Mouse (Mus musculus) neural tube, embryonic 11.5 days (tissue): ENCODE measurements around the gene Kidins220. TPM values are rescaled to one million over a fixed set of nuclear protein-coding genes. Genes with fewer than 3 reads are reported as not detected.
A peak's percentile ranks its signal among the peaks of the same experiment; 100 is the strongest.

Experiments used
- ATAC-seq: fragments of 200-750 bp; cut with Nextera tagmentation; 2 replicates; pipeline ENCODE4 v1.8.0; 2017; ENCODE audit warnings: moderate number of reproducible peaks, mild to moderate bottlenecking, moderate TSS enrichment, moderate library complexity; ENCODE audit not compliant: insufficient read depth, low FRiP score, low TSS enrichment
- DNase-seq: peaks from one replicate; pipeline ENCODE4 v3.0.0-alpha.2; 2015; ENCODE audit warnings: low spot score
- H3K27ac ChIP-seq: fragments of 300-500 bp; sonication (generic); 2 replicates; pipeline ENCODE4 v1.5.1; 2014; ENCODE audit warnings: low read depth, mild to moderate bottlenecking, low read length
- H3K27me3 ChIP-seq: fragments of 300-500 bp; sonication (generic); 2 replicates; pipeline ENCODE4 v1.6.1; 2014; ENCODE audit warnings: mild to moderate bottlenecking, low read length, mixed read lengths; ENCODE audit not compliant: control insufficient read depth, insufficient read depth
- H3K36me3 ChIP-seq: fragments of 300-500 bp; sonication (generic); 2 replicates; pipeline ENCODE4 v1.6.1; 2014; ENCODE audit warnings: mild to moderate bottlenecking, low read length, moderate library complexity, mixed read lengths; ENCODE audit not compliant: control insufficient read depth, insufficient read depth
- H3K4me1 ChIP-seq: fragments of 300-500 bp; sonication (generic); 2 replicates; pipeline ENCODE4 v1.6.1; 2014; ENCODE audit warnings: low read length, mixed read lengths; ENCODE audit not compliant: control insufficient read depth, insufficient read depth
- H3K4me2 ChIP-seq: fragments of 300-500 bp; sonication (generic); 2 replicates; pipeline ENCODE4 v1.6.1; 2014; ENCODE audit warnings: low read depth, mild to moderate bottlenecking, moderate library complexity
- H3K4me3 ChIP-seq: fragments of 300-500 bp; sonication (generic); 2 replicates; pipeline ENCODE4 v1.5.1; 2014; ENCODE audit warnings: low read depth, low read length
- H3K9ac ChIP-seq: fragments of 300-500 bp; sonication (generic); 2 replicates; pipeline ENCODE4 v1.6.1; 2014; ENCODE audit warnings: mild to moderate bottlenecking, low read length
- H3K9me3 ChIP-seq: fragments of 300-500 bp; sonication (generic); 2 replicates; pipeline ENCODE4 v1.6.1; 2016; ENCODE audit warnings: low read length; ENCODE audit not compliant: control insufficient read depth
- WGBS: fragments of 180-500 bp; shearing (Covaris S2); extraction: QIAGEN DNeasy Blood & Tissue Kit; methylation state at CpG from one replicate; pipeline ENCODE4 v1.1.7; 2014; 5-methylcytosine and 5-hydroxymethylcytosine counted together
- polyA plus RNA-seq: library from polyadenylated mRNA; unstranded; fragments of >200 nt; fragmentation: Nextera tagmentation; extraction: Ambion mirVana; gene quantifications from 2 replicates; pipeline ENCODE4 v1.2.1, GENCODE M21; 2014

Kidins220 gene
- polyA plus RNA-seq, 1 experiment from 2014 or later = 64.0 TPM

GRCm38 (mm10) chr12:24933996-24934395, 40.7 kb upstream of the Kidins220 start:
- Histone ChIP-seq H3K36me3 (no peaks in the 10 kb centered on the region), H3K4me2 (no peak overlapping the region), H3K4me3 (no peak overlapping the region), H3K9me3 (no peaks in the 10 kb centered on the region), H3K27ac (no peak overlapping the region), H3K27me3 (no peaks in the 10 kb centered on the region), H3K9ac (no peak overlapping the region), H3K4me1 (no peaks in the 10 kb centered on the region)
- DNase-seq (no peak), ATAC-seq (no peak)
- WGBS = 87% methylated on average over 3 of the region's 3 CpGs

- Histone ChIP-seq H3K27ac (no peak overlapping the region), H3K36me3 (no peaks in the 10 kb centered on the region), H3K9me3 (no peaks in the 10 kb centered on the region), H3K4me3 (no peak overlapping the region), H3K27me3 (no peaks in the 10 kb centered on the region), H3K9ac (no peak overlapping the region), H3K4me2 (no peak overlapping the region), H3K4me1 (no peaks in the 10 kb centered on the region)
- 74% methylated on average over 1 of the region's 1 CpGs for WGBS
- no peak for DNase-seq
- no peak for ATAC-seq
Observed at GRCm38 (mm10) chr12:24936281-24936680, 38.4 kb upstream of the Kidins220 start.

GRCm38 (mm10) chr12:24939372-24939771, 35.4 kb upstream of the Kidins220 start:
- 92% methylated on average over 8 of the region's 8 CpGs for WGBS
- Histone ChIP-seq H3K9me3 (no peaks in the 10 kb centered on the region), H3K4me3 (no peak overlapping the region), H3K4me1 (no peaks in the 10 kb centered on the region), H3K4me2 (no peak overlapping the region), H3K27ac (no peak overlapping the region), H3K9ac (no peak overlapping the region), H3K36me3 (no peaks in the 10 kb centered on the region), H3K27me3 (no peaks in the 10 kb centered on the region)
- no peak for ATAC-seq
- no peak for DNase-seq

GRCm38 (mm10) chr12:24942619-24943287, 32.0 kb upstream of the Kidins220 start:
- no peak overlapping the region for H3K27ac ChIP-seq
- H3K9ac ChIP-seq = no peak overlapping the region
- no peak overlapping the region for H3K4me3 ChIP-seq
- H3K36me3 ChIP-seq = no peaks in the 10 kb centered on the region
- DNase-seq (no peak), ATAC-seq (no peak)
- no peaks in the 10 kb centered on the region for H3K9me3 ChIP-seq
- H3K27me3 ChIP-seq = no peaks in the 10 kb centered on the region
- H3K4me1 ChIP-seq = no peaks in the 10 kb centered on the region
- H3K4me2 ChIP-seq = no peak overlapping the region
- 84% methylated on average over 9 of the region's 9 CpGs for WGBS

- no peaks in the 10 kb centered on the region for H3K9me3 ChIP-seq
- no peaks in the 10 kb centered on the region for H3K4me1 ChIP-seq
- no peak overlapping the region for H3K9ac ChIP-seq
- no peak for ATAC-seq
- no peak for DNase-seq
- no peak overlapping the region for H3K4me2 ChIP-seq
- no peak overlapping the region for H3K4me3 ChIP-seq
- no peaks in the 10 kb centered on the region for H3K27me3 ChIP-seq
- no peak overlapping the region for H3K27ac ChIP-seq
- H3K36me3 ChIP-seq = no peaks in the 10 kb centered on the region
- 91% methylated on average over 4 of the region's 4 CpGs for WGBS
Observed at GRCm38 (mm10) chr12:24943427-24943826, 31.3 kb upstream of the Kidins220 start.

- 96% methylated on average over 7 of the region's 7 CpGs for WGBS
- Histone ChIP-seq H3K9ac (no peak overlapping the region), H3K9me3 (no peaks in the 10 kb centered on the region), H3K27me3 (no peaks in the 10 kb centered on the region), H3K4me2 (no peak overlapping the region), H3K4me3 (no peak overlapping the region), H3K36me3 (no peaks in the 10 kb centered on the region), H3K4me1 (no peaks in the 10 kb centered on the region), H3K27ac (no peak overlapping the region)
- no peak for ATAC-seq
- DNase-seq = no peak
Observed at GRCm38 (mm10) chr12:24944597-24944996, 30.1 kb upstream of the Kidins220 start.

GRCm38 (mm10) chr12:24947065-24947464, 27.7 kb upstream of the Kidins220 start:
- 93% methylated on average over 14 of the region's 14 CpGs for WGBS
- H3K4me2 ChIP-seq = no peak overlapping the region
- no peaks in the 10 kb centered on the region; the same call in 1 of the 2 replicates for H3K36me3 ChIP-seq
- DNase-seq = no peak
- no peaks in the 10 kb centered on the region for H3K9me3 ChIP-seq
- no peak overlapping the region for H3K9ac ChIP-seq
- no peak overlapping the region for H3K4me3 ChIP-seq
- H3K4me1 ChIP-seq = no peaks in the 10 kb centered on the region
- H3K27ac ChIP-seq = no peak overlapping the region
- no peaks in the 10 kb centered on the region for H3K27me3 ChIP-seq
- no peak for ATAC-seq

GRCm38 (mm10) chr12:24948344-24948743, 26.4 kb upstream of the Kidins220 start:
- 0 out of 2 replicates have a peak, but pooled peaks have one; percentile 27 for ATAC-seq

GRCm38 (mm10) chr12:24950376-24951046, 24.2 kb upstream of the Kidins220 start:
- ATAC-seq = no peak
- Histone ChIP-seq H3K4me1 (no peaks in the 10 kb centered on the region), H3K9ac (no peak overlapping the region), H3K27ac (no peak overlapping the region), H3K4me2 (no peak overlapping the region), H3K9me3 (no peaks in the 10 kb centered on the region), H3K4me3 (no peak overlapping the region), H3K27me3 (no peaks in the 10 kb centered on the region), H3K36me3 (no peaks in the 10 kb centered on the region; the same call in 1 of the 2 replicates)
- no peak for DNase-seq
- WGBS = 93% methylated on average over 7 of the region's 7 CpGs

More at GRCm38 (mm10) chr12:24948344-24948743, 26.4 kb upstream of the Kidins220 start:
- Histone ChIP-seq H3K9ac (no peak overlapping the region), H3K36me3 (no peaks in the 10 kb centered on the region; the same call in 1 of the 2 replicates), H3K9me3 (no peaks in the 10 kb centered on the region), H3K27ac (no peak overlapping the region), H3K4me3 (no peak overlapping the region), H3K27me3 (no peaks in the 10 kb centered on the region), H3K4me2 (no peak overlapping the region), H3K4me1 (no peaks in the 10 kb centered on the region)
- no peak for DNase-seq
- WGBS = 61% methylated on average over 3 of the region's 3 CpGs
